In the genomic region with DNA sequence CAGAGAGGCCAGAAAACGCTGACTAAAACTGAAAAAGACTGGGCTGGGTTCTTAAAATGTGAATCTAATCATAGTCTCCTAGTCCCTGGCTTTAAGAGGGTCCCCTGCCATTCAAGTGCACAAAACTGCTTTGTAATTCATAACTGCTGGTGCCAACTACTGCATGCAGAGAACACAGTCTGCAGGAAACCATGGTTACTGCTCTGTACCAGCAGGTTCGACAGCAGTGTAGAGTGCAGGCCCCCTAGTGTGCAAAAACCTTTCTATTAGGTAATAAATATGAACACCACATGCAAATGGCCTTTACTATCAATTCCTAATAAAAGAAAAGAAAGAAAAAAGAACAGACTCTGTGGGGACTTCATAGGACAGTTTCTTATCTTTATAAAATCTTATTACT, we compare ENCODE assay signal across 15 mouse cellular contexts. TPM values are rescaled to one million over a fixed set of nuclear protein-coding genes. Genes with fewer than 3 reads are reported as not detected.
DNase-seq lines count a peak whose midpoint lies in the region; ATAC-seq and TF ChIP-seq lines count a peak whose summit lies in the region.
"Had no signal": no experiment of that assay in that cellular context is flagged by ENCODE, and none has a peak within 500 bp of the region (broad histone marks: within the 10 kb centered on the region; RNA-seq: fewer than 3 reads in every experiment).

No protein-coding gene starts in this region.

- peaks cover 39% of the 10 kb centered on the region for H3K36me3 ChIP-seq in intestine, postnatal 0 days (ENCODE audit: control insufficient read depth, insufficient read depth)
- peaks cover 29% of the 10 kb centered on the region for H3K36me3 ChIP-seq in intestine, embryonic 15.5 days
- peaks cover 63% of the 10 kb centered on the region for H3K36me3 ChIP-seq in embryonic facial prominence, embryonic 14.5 days (ENCODE audit: control insufficient read depth, insufficient read depth, low read length)

- TF ChIP-seq CTCF in intestine, postnatal 0 days (IDR thresholded peaks at IDR 0.05; ENCODE audit: low read depth), result 0 out of 2 replicates have a peak, but pooled peaks have one; percentile 4
- TF ChIP-seq CTCF in lung, adult 2 months (IDR thresholded peaks at IDR 0.05; ENCODE audit: insufficient read depth, low read length), result no peak

- H3K9ac ChIP-seq in intestine, postnatal 0 days (ENCODE audit: low read depth, low read length), result no peak overlapping the region
- H3K9ac ChIP-seq in intestine, embryonic 15.5 days, result no peak overlapping the region
- no peak overlapping the region for H3K9ac ChIP-seq in embryonic facial prominence, embryonic 14.5 days (ENCODE audit: low read depth, low read length)
- H3K9ac ChIP-seq: kidney, embryonic 15.5 days; limb, embryonic 13.5 days; lung, embryonic 15.5 days had no signal

- H3K4me2 ChIP-seq in intestine, postnatal 0 days (replicated peaks; ENCODE audit: low read depth), result no peak overlapping the region
- H3K4me2 ChIP-seq in intestine, embryonic 15.5 days (replicated peaks), result no peak overlapping the region
- H3K4me2 ChIP-seq in embryonic facial prominence, embryonic 14.5 days (ENCODE audit: low read depth, low read length), result no peak overlapping the region
- H3K4me2 ChIP-seq: kidney, embryonic 15.5 days; limb, embryonic 13.5 days; lung, embryonic 15.5 days had no signal

- no peak overlapping the region for H3K4me3 ChIP-seq in intestine, postnatal 0 days (ENCODE audit: low read depth, low read length)
- H3K4me3 ChIP-seq in intestine, embryonic 15.5 days (replicated peaks), result no peak overlapping the region
- no peak overlapping the region for H3K4me3 ChIP-seq in embryonic facial prominence, embryonic 14.5 days (ENCODE audit: low read depth, low read length)
- no peak overlapping the region for H3K4me3 ChIP-seq in lung, adult 2 months (replicated peaks; ENCODE audit: extremely low read depth, low read depth, low read length)
- H3K4me3 ChIP-seq: kidney, embryonic 15.5 days; limb, embryonic 13.5 days; lung, embryonic 15.5 days had no signal

- no peak for ATAC-seq in intestine, postnatal 0 days
- no peak for ATAC-seq in intestine, embryonic 15.5 days
- ATAC-seq in embryonic facial prominence, embryonic 14.5 days (ENCODE audit: low read depth), result no peak

- H3K9me3 ChIP-seq in intestine, postnatal 0 days (ENCODE audit: control insufficient read depth), result no peaks in the 10 kb centered on the region
- H3K9me3 ChIP-seq in intestine, embryonic 15.5 days, result no peaks in the 10 kb centered on the region
- H3K9me3 ChIP-seq in embryonic facial prominence, embryonic 14.5 days (ENCODE audit: control insufficient read depth, low read length), result no peaks in the 10 kb centered on the region
- H3K9me3 ChIP-seq: kidney, embryonic 15.5 days; limb, embryonic 13.5 days; lung, embryonic 15.5 days had no signal

- DNase-seq in Muller cell, postnatal 12 days (ENCODE audit: inconsistent ontology term), result peak; percentile 19
- DNase-seq in embryonic facial prominence, embryonic 14.5 days (ENCODE audit: low spot score), result peak; percentile 20
- peak; percentile 33 to 36 for DNase-seq in layer of hippocampus, postnatal 10 days (ENCODE audit: low spot score in 2 of 2)
- no peak for DNase-seq in thymus, postnatal 10 days (ENCODE audit: low spot score in 2 of 2)
- DNase-seq in lung, adult 2 months, result no peak
- DNase-seq: adrenal gland, postnatal 36 days; cerebellum, adult 8-10 months; gastrocnemius, postnatal 25 days; heart, postnatal 10 days; thymus, postnatal 14 days had no signal

- H3K4me1 ChIP-seq in intestine, postnatal 0 days (replicated peaks; ENCODE audit: control insufficient read depth, insufficient read depth, low read length), result no peaks in the 10 kb centered on the region
- no peaks in the 10 kb centered on the region for H3K4me1 ChIP-seq in intestine, embryonic 15.5 days (replicated peaks)
- H3K4me1 ChIP-seq in embryonic facial prominence, embryonic 14.5 days (ENCODE audit: control insufficient read depth, insufficient read depth, low read length), result no peaks in the 10 kb centered on the region
- H3K4me1 ChIP-seq in lung, adult 2 months (ENCODE audit: control insufficient read depth, insufficient read depth, low read length), result no peaks in the 10 kb centered on the region
- H3K4me1 ChIP-seq: kidney, embryonic 15.5 days; limb, embryonic 13.5 days; lung, embryonic 15.5 days had no signal

- no peaks in the 10 kb centered on the region for H3K27me3 ChIP-seq in intestine, postnatal 0 days (replicated peaks; ENCODE audit: control insufficient read depth, insufficient read depth, low read length)
- no peaks in the 10 kb centered on the region for H3K27me3 ChIP-seq in intestine, embryonic 15.5 days (replicated peaks)
- no peaks in the 10 kb centered on the region for H3K27me3 ChIP-seq in embryonic facial prominence, embryonic 14.5 days (replicated peaks; ENCODE audit: control insufficient read depth, insufficient read depth, low read length)
- H3K27me3 ChIP-seq: kidney, embryonic 15.5 days; limb, embryonic 13.5 days; lung, embryonic 15.5 days had no signal

- no peak overlapping the region for H3K27ac ChIP-seq in intestine, postnatal 0 days (ENCODE audit: low read depth, low read length)
- no peak overlapping the region for H3K27ac ChIP-seq in intestine, embryonic 15.5 days
- no peak overlapping the region for H3K27ac ChIP-seq in embryonic facial prominence, embryonic 14.5 days (replicated peaks; ENCODE audit: low read depth, low read length)
- H3K27ac ChIP-seq: kidney, embryonic 15.5 days; limb, embryonic 13.5 days; lung, embryonic 15.5 days had no signal

- WGBS in intestine, postnatal 0 days, result 78% methylated on average over 2 of the region's 2 CpGs
- 82% methylated on average over 2 of the region's 2 CpGs for WGBS in intestine, embryonic 15.5 days
- WGBS in embryonic facial prominence, embryonic 14.5 days, result 74% methylated on average over 2 of the region's 2 CpGs
- WGBS in lung, adult 2 months, result 78% methylated on average over 2 of the region's 2 CpGs

- no peak for TF ChIP-seq POLR2A in lung, adult 2 months (IDR thresholded peaks at IDR 0.05; ENCODE audit: borderline replicate concordance, extremely low read depth, low read depth, low read length)

RNA-seq across cellular contexts. Expression of gene Cenpf, which starts 42.5 kb away (rescaled TPM):
- polyA plus RNA-seq in intestine, postnatal 0 days (2015; fragmentation: Nextera tagmentation; extraction: Ambion mirVana), result 17.8 and 18.9 TPM in 2 replicates
- polyA plus RNA-seq in intestine, embryonic 15.5 days (2015; fragmentation: Nextera tagmentation; extraction: Ambion mirVana), result 60.6 and 72.0 TPM in 2 replicates
- 54.4 and 62.8 TPM in 2 replicates for polyA plus RNA-seq in embryonic facial prominence, embryonic 14.5 days (2014; fragmentation: Nextera tagmentation; extraction: Ambion mirVana)
- total RNA-seq in layer of hippocampus, postnatal 10 days (2021), result 1 to 10 TPM; 4.5 to 5.9 TPM
- 0.22 and 0.86 TPM in 2 replicates for polyA plus RNA-seq in lung, adult 2 months (2012; rRNA removed)

Comparison
In these comparisons a context has a peak if more than half of its experiments do, and no peak if none do; other contexts are left out.
1. DNase-seq: peak in Muller cell, postnatal 12 days (single experiment), embryonic facial prominence, embryonic 14.5 days (single experiment) and layer of hippocampus, postnatal 10 days (2 of 2); none in thymus, postnatal 10 days (0 of 2) and lung, adult 2 months (single experiment).
2. RNA of gene Cenpf, which starts 42.5 kb away (polyA plus RNA-seq): 60.6 to 72.0 TPM in intestine, embryonic 15.5 days, 54.4 to 62.8 TPM in embryonic facial prominence, embryonic 14.5 days and 17.8 to 18.9 TPM in intestine, postnatal 0 days; 0.22 to 0.86 TPM in lung, adult 2 months; every median in the first group is over 10 times any median in the second.